Mouse (Mus musculus) kidney, adult 2 months (tissue): Measurements from ENCODE around the gene Hc. TPM values are rescaled to one million over a fixed set of nuclear protein-coding genes. Genes with fewer than 3 reads are reported as not detected.
A peak's percentile ranks its signal among the peaks of the same experiment; 100 is the strongest.

Source experiments
- DNase-seq: peaks from one replicate; pipeline ENCODE4 v3.0.0; 2021
- H3K27ac ChIP-seq: fragments of 200-500 bp; 2 replicates; pipeline ENCODE4 v1.5.1; 2012; ENCODE audit warnings: low read depth, low read length, control low read depth, inconsistent platforms; ENCODE audit not compliant: insufficient read depth
- H3K27me3 ChIP-seq: fragments of 200-500 bp; replicated peaks from 2 replicates; pipeline ENCODE4 v1.6.1; 2012; ENCODE audit warnings: mild to moderate bottlenecking, moderate library complexity, low read length, inconsistent platforms; ENCODE audit not compliant: control insufficient read depth, insufficient read depth
- H3K36me3 ChIP-seq: fragments of 200-500 bp; 2 replicates; pipeline ENCODE4 v1.6.1; 2012; ENCODE audit warnings: mild to moderate bottlenecking, moderate library complexity, low read length, inconsistent platforms; ENCODE audit not compliant: control insufficient read depth, insufficient read depth
- H3K4me1 ChIP-seq: fragments of 200-500 bp; 2 replicates; pipeline ENCODE4 v1.6.1; 2011; ENCODE audit warnings: low read length; ENCODE audit not compliant: control insufficient read depth, insufficient read depth
- H3K4me3 ChIP-seq: fragments of 200-500 bp; 2 replicates; pipeline ENCODE4 v1.5.1; 2011; ENCODE audit warnings: mild to moderate bottlenecking, low read depth, low read length, control low read depth; ENCODE audit not compliant: insufficient read depth
- CTCF ChIP-seq: fragments of 200-500 bp; conservative IDR thresholded peaks from 2 replicates; pipeline ENCODE4 v1.5.1; 2011; ENCODE audit warnings: low read depth, mild to moderate bottlenecking, control low read depth, low read length, moderate library complexity, mixed read lengths; ENCODE audit not compliant: insufficient read depth, insufficient read length
- POLR2A ChIP-seq: fragments of 200-500 bp; IDR thresholded peaks from one replicate; pipeline ENCODE4 v1.6.1; 2011; ENCODE audit warnings: low read depth, low read length, control low read depth
- WGBS: fragments of 180-500 bp; shearing (Covaris S2); methylation state at CpG from one replicate; pipeline ENCODE4 v1.1.7; 2018; 5-methylcytosine and 5-hydroxymethylcytosine counted together
- polyA plus RNA-seq: library from polyadenylated mRNA; depleted of rRNA; stranded (reverse); fragments of >200 nt; gene quantifications from 2 replicates; pipeline ENCODE4 v1.2.3, GENCODE M21; 2012

Gene Hc
- polyA plus RNA-seq, 1 experiment, result 0.13 TPM

- no peak for DNase-seq
- TF ChIP-seq CTCF (no peak), POLR2A (no peak)
- Histone ChIP-seq H3K4me1 (no peaks in the 10 kb centered on the region), H3K4me3 (peak overlapping the region; percentile 32), H3K27me3 (no peaks in the 10 kb centered on the region), H3K36me3 (no peaks in the 10 kb centered on the region), H3K27ac (no peak overlapping the region)
- WGBS, result 58% methylated on average over 6 of the region's 6 CpGs
Observed at GRCm38 (mm10) chr2:34960966-34961365, 100.3 kb downstream of the Hc start.

GRCm38 (mm10) chr2:34960466-34960865 is 100.8 kb downstream of the Hc start:
- 68% methylated on average over 5 of the region's 5 CpGs for WGBS
- Histone ChIP-seq H3K36me3 (no peaks in the 10 kb centered on the region), H3K27me3 (no peaks in the 10 kb centered on the region), H3K27ac (no peak overlapping the region), H3K4me3 (no peak overlapping the region), H3K4me1 (no peaks in the 10 kb centered on the region)
- no peak for DNase-seq
- TF ChIP-seq POLR2A (no peak), CTCF (no peak)

- no peak for TF ChIP-seq CTCF
- no peaks in the 10 kb centered on the region for H3K4me1 ChIP-seq
- 85% methylated on average over 7 of the region's 7 CpGs for WGBS
- no peak overlapping the region for H3K4me3 ChIP-seq
- no peak for DNase-seq
- H3K36me3 ChIP-seq, result no peaks in the 10 kb centered on the region
- no peak overlapping the region for H3K27ac ChIP-seq
- H3K27me3 ChIP-seq, result no peaks in the 10 kb centered on the region
Observed at GRCm38 (mm10) chr2:34958582-34958981, 102.7 kb downstream of the Hc start.

GRCm38 (mm10) chr2:34958036-34958435 is 103.2 kb downstream of the Hc start:
- no peaks in the 10 kb centered on the region for H3K27me3 ChIP-seq
- TF ChIP-seq POLR2A (no peak), CTCF (no peak)
- 75% methylated on average over 7 of the region's 7 CpGs for WGBS
- no peak overlapping the region for H3K4me3 ChIP-seq
- H3K27ac ChIP-seq, result no peak overlapping the region
- no peak for DNase-seq
- no peaks in the 10 kb centered on the region for H3K4me1 ChIP-seq
- H3K36me3 ChIP-seq, result no peaks in the 10 kb centered on the region

GRCm38 (mm10) chr2:34957405-34957804 is 103.8 kb downstream of the Hc start:
- Histone ChIP-seq H3K36me3 (no peaks in the 10 kb centered on the region), H3K27me3 (no peaks in the 10 kb centered on the region), H3K4me1 (no peaks in the 10 kb centered on the region), H3K4me3 (no peak overlapping the region), H3K27ac (no peak overlapping the region)
- no peak for DNase-seq
- WGBS, result 76% methylated on average over 1 of the region's 1 CpGs
- TF ChIP-seq CTCF (no peak), POLR2A (no peak)

- H3K27ac ChIP-seq, result no peak overlapping the region
- no peak overlapping the region for H3K4me3 ChIP-seq
- no peaks in the 10 kb centered on the region for H3K27me3 ChIP-seq
- TF ChIP-seq POLR2A (no peak), CTCF (no peak)
- WGBS, result 69% methylated on average over 5 of the region's 5 CpGs
- no peaks in the 10 kb centered on the region for H3K36me3 ChIP-seq
- DNase-seq, result no peak
- no peaks in the 10 kb centered on the region for H3K4me1 ChIP-seq
Observed at GRCm38 (mm10) chr2:34956941-34957340, 104.3 kb downstream of the Hc start.

GRCm38 (mm10) chr2:34954344-34954743 is 106.9 kb downstream of the Hc start:
- H3K4me1 ChIP-seq, result no peaks in the 10 kb centered on the region

GRCm38 (mm10) chr2:34953547-34954116 is 107.6 kb downstream of the Hc start:
- TF ChIP-seq CTCF, result no peak
- TF ChIP-seq POLR2A, result no peak
- DNase-seq, result no peak
- WGBS, result 88% methylated on average over 2 of the region's 2 CpGs
- Histone ChIP-seq H3K4me3 (no peak overlapping the region), H3K27ac (no peak overlapping the region), H3K4me1 (no peaks in the 10 kb centered on the region), H3K36me3 (no peaks in the 10 kb centered on the region), H3K27me3 (no peaks in the 10 kb centered on the region)

More at GRCm38 (mm10) chr2:34954344-34954743, 106.9 kb downstream of the Hc start:
- TF ChIP-seq CTCF (no peak), POLR2A (no peak)
- H3K4me3 ChIP-seq, result no peak overlapping the region
- no peaks in the 10 kb centered on the region for H3K36me3 ChIP-seq
- H3K27ac ChIP-seq, result no peak overlapping the region
- H3K27me3 ChIP-seq, result no peaks in the 10 kb centered on the region
- no peak for DNase-seq
